Mouse (Mus musculus) cerebellum, adult 2 months (tissue): Measurements from ENCODE around the gene Man1c1.

Source experiments
- CTCF ChIP-seq: fragments of 200-500 bp; IDR thresholded peaks from 2 replicates; pipeline ENCODE4 v1.5.1; 2011; ENCODE audit warnings: low read depth, mild to moderate bottlenecking, control low read depth, low read length, moderate library complexity, borderline replicate concordance; ENCODE audit not compliant: insufficient read depth
- POLR2A ChIP-seq: fragments of 200-500 bp; IDR thresholded peaks from 2 replicates; pipeline ENCODE4 v1.6.1; 2011; ENCODE audit warnings: low read length, control low read depth, borderline replicate concordance; ENCODE audit not compliant: insufficient read depth

GRCm38 (mm10) chr4:134543261-134543660 is 160.8 kb downstream of the Man1c1 start:
- TF ChIP-seq CTCF (peak; percentile 97), POLR2A (no peak)
